Mouse (Mus musculus): ENCODE results near the gene Gpr183. TPM values are rescaled to one million over a fixed set of nuclear protein-coding genes. Genes with fewer than 3 reads are reported as not detected.

The Gpr183 gene
- 0.74 and 1.0 TPM in 2 replicates for polyA plus RNA-seq (2012; rRNA removed)

GRCm38 (mm10) chr14:121964990-121965389, at the start of gene Gpr183:
Gene Gpr183, minus strand, starts transcription at chr14:121965195.

GRCm38 (mm10) chr14:121915621-121916020, 49.4 kb downstream of the Gpr183 start, which contains the start of gene Gpr18:
Gene Gpr18, minus strand, starts transcription at chr14:121915781.

Other genes starting within 250 kb of the Gpr183 start
- 27.1 and 28.0 TPM in 2 replicates for gene Dock9, start 167.4 kb downstream of the Gpr183 start, polyA plus RNA-seq (2012; rRNA removed)
- 34.3 and 35.1 TPM in 2 replicates for gene Ubac2, start 86.6 kb downstream of the Gpr183 start, polyA plus RNA-seq (2012; rRNA removed)
- gene Gpr18, start 49.4 kb downstream of the Gpr183 start, polyA plus RNA-seq (2012; rRNA removed): 0.06 TPM in 1 of 2 replicates, not detected in the other
- 0.21 and 0.24 TPM in 2 replicates for gene Timm8a2, start 69.5 kb upstream of the Gpr183 start, polyA plus RNA-seq (2012; rRNA removed)
- 63.5 and 65.2 TPM in 2 replicates for gene Tm9sf2, start 141.8 kb upstream of the Gpr183 start, polyA plus RNA-seq (2012; rRNA removed)
- gene Clybl, start 216.5 kb upstream of the Gpr183 start, polyA plus RNA-seq (2012; rRNA removed): 11.6 and 11.7 TPM in 2 replicates

Measured in central nervous system, embryonic 14 days (tissue).